Mouse (Mus musculus) myocyte (in vitro differentiated cells): Measurements from ENCODE around the gene Rab3il1. TPM values are rescaled to one million over a fixed set of nuclear protein-coding genes. Genes with fewer than 3 reads are reported as not detected.

ENCODE experiments used
- H3K27me3 ChIP-seq: one replicate; pipeline ENCODE4 v1.6.1; 2011; ENCODE audit not compliant: control insufficient read depth, insufficient read depth, insufficient read length
- H3K36me3 ChIP-seq: one replicate; pipeline ENCODE4 v1.6.1; 2011; ENCODE audit not compliant: control insufficient read depth, insufficient read depth
- H3K4me2 ChIP-seq: one replicate; pipeline ENCODE4 v1.6.1; 2011; ENCODE audit warnings: low read depth, control low read depth
- H3K4me3 ChIP-seq: one replicate; pipeline ENCODE4 v1.5.1; 2011; ENCODE audit warnings: mild to moderate bottlenecking, control low read depth, moderate library complexity
- H3K79me2 ChIP-seq: one replicate; pipeline ENCODE4 v1.6.1; 2011; ENCODE audit not compliant: control insufficient read depth, insufficient read depth
- H3ac ChIP-seq: one replicate; pipeline ENCODE4 v1.6.1; 2011; ENCODE audit not compliant: control insufficient read depth, insufficient read length
- CEBPB ChIP-seq: IDR thresholded peaks from 2 replicates; pipeline ENCODE4 v1.6.1; 2011; ENCODE audit warnings: mild to moderate bottlenecking, moderate library complexity; ENCODE audit not compliant: poor library complexity, insufficient read depth, severe bottlenecking
- E2F4 ChIP-seq: IDR thresholded peaks from one replicate; pipeline ENCODE4 v1.6.1; 2011; ENCODE audit warnings: mild to moderate bottlenecking, control low read depth, moderate library complexity; ENCODE audit not compliant: insufficient read depth
- MAX ChIP-seq: IDR thresholded peaks from one replicate; pipeline ENCODE4 v1.6.1; 2011; ENCODE audit warnings: low read depth, mild to moderate bottlenecking, control low read depth
- MYOD1 ChIP-seq, 3 experiments: IDR thresholded peaks; one replicate each; pipeline ENCODE4 v1.6.1; 2011; ENCODE audit warnings: control low read depth in 2 of 3, low read depth in 2 of 3, mild to moderate bottlenecking in 2 of 3, moderate library complexity in 1 of 3; ENCODE audit not compliant: insufficient read length in 2 of 3, control insufficient read depth in 1 of 3
- MYOG ChIP-seq, 3 experiments: IDR thresholded peaks; one replicate each; pipeline ENCODE4 v1.6.1; 2011; ENCODE audit warnings: control low read depth in 2 of 3, low read depth in 2 of 3, mild to moderate bottlenecking in 2 of 3; ENCODE audit not compliant: insufficient read length in 2 of 3, control insufficient read depth in 1 of 3, insufficient read depth in 1 of 3
- POLR2A ChIP-seq: IDR thresholded peaks from one replicate; pipeline ENCODE4 v1.6.1; 2011; ENCODE audit warnings: low read depth, mild to moderate bottlenecking, control low read depth, moderate library complexity; ENCODE audit not compliant: insufficient read length
- POLR2AphosphoS2 ChIP-seq: IDR thresholded peaks from one replicate; pipeline ENCODE4 v1.6.1; 2011; ENCODE audit warnings: low read depth, control low read depth; ENCODE audit not compliant: insufficient read length
- REST ChIP-seq: IDR thresholded peaks from one replicate; pipeline ENCODE4 v1.6.1; 2011; ENCODE audit warnings: mild to moderate bottlenecking, control low read depth, moderate library complexity; ENCODE audit not compliant: insufficient read depth, insufficient read length
- SRF ChIP-seq: IDR thresholded peaks from one replicate; pipeline ENCODE4 v1.6.1; 2011; ENCODE audit warnings: low read depth; ENCODE audit not compliant: control insufficient read depth, insufficient read length
- TCF12 ChIP-seq: IDR thresholded peaks from one replicate; pipeline ENCODE4 v1.6.1; 2011; ENCODE audit warnings: mild to moderate bottlenecking, control low read depth; ENCODE audit not compliant: poor library complexity, insufficient read depth, severe bottlenecking
- TCF3 ChIP-seq: IDR thresholded peaks from one replicate; pipeline ENCODE4 v1.6.1; 2011; ENCODE audit warnings: low read depth, control low read depth; ENCODE audit not compliant: insufficient read length
- USF1 ChIP-seq: IDR thresholded peaks from one replicate; pipeline ENCODE4 v1.6.1; 2011; ENCODE audit warnings: low read depth, mild to moderate bottlenecking, control low read depth, moderate library complexity
- polyA plus RNA-seq: library from polyadenylated mRNA; unstranded; fragments of >200 nt; fragmentation: generic; extraction: Trizol; gene quantifications from one replicate; pipeline ENCODE4 v1.2.1, GENCODE M21; 2012; ENCODE audit warnings: missing spikeins

Rab3il1 gene
- polyA plus RNA-seq, 1 experiment: 15.2 TPM

- Histone ChIP-seq H3K4me2 (peak overlapping the region; percentile 98), H3K79me2 (no peaks in the 10 kb centered on the region), H3ac (peak overlapping the region; percentile 3), H3K36me3 (no peaks in the 10 kb centered on the region), H3K27me3 (no peaks in the 10 kb centered on the region), H3K4me3 (peak overlapping the region; percentile 20)
- TF ChIP-seq USF1 (peak; percentile 92), TCF12 (no peak), SRF (peak; percentile 51), MYOD1 (IDR thresholded peaks at IDR 0.05; ENCODE audit: control insufficient read depth in 1 of 3, insufficient read length in 2 of 3, low read depth in 2 of 3) (peak in 1 of 3 experiments; percentile 16), REST (no peak), CEBPB (no peak), MAX (no peak), E2F4 (no peak), TCF3 (no peak), MYOG (IDR thresholded peaks at IDR 0.05; ENCODE audit: control insufficient read depth in 1 of 3, insufficient read depth in 1 of 3, insufficient read length in 2 of 3, low read depth in 2 of 3) (peak in 1 of 3 experiments; percentile 30), POLR2A (peak; percentile 71), POLR2AphosphoS2 (peak; percentile 66)
Observed at GRCm38 (mm10) chr19:10017637-10018526, 16.4 kb downstream of the Rab3il1 start.

- Histone ChIP-seq H3K4me2 (peak overlapping the region; percentile 98), H3K4me3 (peak overlapping the region; percentile 20), H3ac (peak overlapping the region; percentile 3), H3K36me3 (no peaks in the 10 kb centered on the region), H3K79me2 (no peaks in the 10 kb centered on the region), H3K27me3 (no peaks in the 10 kb centered on the region)
- TF ChIP-seq POLR2AphosphoS2 (no peak), TCF3 (no peak), MYOD1 (IDR thresholded peaks at IDR 0.05; ENCODE audit: control insufficient read depth in 1 of 3, insufficient read length in 2 of 3, low read depth in 2 of 3) (no peak), POLR2A (no peak), REST (no peak)
Observed at GRCm38 (mm10) chr19:10018527-10018818, 17.0 kb downstream of the Rab3il1 start.

GRCm38 (mm10) chr19:10019214-10019760, 17.8 kb downstream of the Rab3il1 start:
- Histone ChIP-seq H3ac (no peak overlapping the region), H3K36me3 (no peaks in the 10 kb centered on the region), H3K4me3 (peak overlapping the region; percentile 20), H3K4me2 (peak overlapping the region; percentile 98), H3K27me3 (no peaks in the 10 kb centered on the region), H3K79me2 (no peaks in the 10 kb centered on the region)
- TF ChIP-seq USF1 (no peak), MYOD1 (IDR thresholded peaks at IDR 0.05; ENCODE audit: control insufficient read depth in 1 of 3, insufficient read length in 2 of 3, low read depth in 2 of 3) (no peak), SRF (no peak), TCF12 (no peak), E2F4 (no peak), REST (no peak), POLR2A (no peak), TCF3 (no peak), MYOG (IDR thresholded peaks at IDR 0.05; ENCODE audit: control insufficient read depth in 1 of 3, insufficient read depth in 1 of 3, insufficient read length in 2 of 3, low read depth in 2 of 3) (no peak), CEBPB (no peak), MAX (no peak)

GRCm38 (mm10) chr19:10021981-10022380, 20.5 kb downstream of the Rab3il1 start:
- Histone ChIP-seq H3K4me3 (no peak overlapping the region), H3K4me2 (no peak overlapping the region), H3K27me3 (no peaks in the 10 kb centered on the region)

More at GRCm38 (mm10) chr19:10021981-10022380, 20.5 kb downstream of the Rab3il1 start:
- Histone ChIP-seq H3K79me2 (no peaks in the 10 kb centered on the region), H3ac (no peak overlapping the region), H3K36me3 (no peaks in the 10 kb centered on the region)
- TF ChIP-seq POLR2A: no peak
- peak in 2 of 3 experiments; percentile 39 to 50 for TF ChIP-seq MYOD1 (IDR thresholded peaks at IDR 0.05; ENCODE audit: control insufficient read depth in 1 of 3, insufficient read length in 2 of 3, low read depth in 2 of 3)
